Mouse (Mus musculus) ES-E14 (cell line): ENCODE measurements at regions not wholly inside any gene's neighbourhood (a gene's known extent, or its start where the extent isn't known, plus 50 kb on each side); places are given as distances from the start of the nearest gene placed in this dataset.

ENCODE experiments used
- CHD2 ChIP-seq: IDR thresholded peaks from 2 replicates; pipeline ENCODE4 v1.6.1; 2014; ENCODE audit warnings: mild to moderate bottlenecking, low read depth, low read length, inconsistent platforms
- HCFC1 ChIP-seq: IDR thresholded peaks from 2 replicates; pipeline ENCODE4 v1.6.1; 2012; ENCODE audit warnings: low read length, inconsistent platforms, borderline replicate concordance; ENCODE audit not compliant: insufficient read depth
- ZC3H11A ChIP-seq: IDR thresholded peaks from 2 replicates; pipeline ENCODE4 v1.6.1; 2012; ENCODE audit warnings: low read depth, mild to moderate bottlenecking, inconsistent platforms, low read length, borderline replicate concordance
- ZNF384 ChIP-seq: IDR thresholded peaks from 2 replicates; pipeline ENCODE4 v1.6.1; 2012; ENCODE audit warnings: low read depth, low read length, inconsistent platforms

GRCm38 (mm10) chr17:13549975-13550895, 195.9 kb downstream of the Tcp10c start:
- no peak for TF ChIP-seq ZNF384
- TF ChIP-seq ZC3H11A: no peak
- no peak for TF ChIP-seq CHD2
- TF ChIP-seq HCFC1: no peak
